Mouse (Mus musculus) neural tube, embryonic 13.5 days (tissue): ENCODE measurements at regions not wholly inside any gene's neighbourhood (a gene's known extent, or its start where the extent isn't known, plus 50 kb on each side); places are given as distances from the start of the nearest gene placed in this dataset.

Experiments used
- ATAC-seq: fragments of 200-750 bp; cut with Nextera tagmentation; 2 replicates; pipeline ENCODE4 v1.8.0; 2017; ENCODE audit warnings: low read depth, mild to moderate bottlenecking, moderate TSS enrichment, moderate library complexity
- H3K27ac ChIP-seq: fragments of 300-500 bp; sonication (generic); replicated peaks from 2 replicates; pipeline ENCODE4 v1.5.1; 2015; ENCODE audit warnings: moderate library complexity, mild to moderate bottlenecking, inconsistent platforms
- H3K27me3 ChIP-seq: fragments of 300-500 bp; sonication (generic); 2 replicates; pipeline ENCODE4 v1.6.1; 2015; ENCODE audit warnings: mild to moderate bottlenecking, inconsistent platforms
- H3K36me3 ChIP-seq: fragments of 300-500 bp; sonication (generic); 2 replicates; pipeline ENCODE4 v1.6.1; 2015; ENCODE audit warnings: mild to moderate bottlenecking, inconsistent platforms
- H3K4me1 ChIP-seq: fragments of 300-500 bp; sonication (generic); replicated peaks from 2 replicates; pipeline ENCODE4 v1.6.1; 2015; ENCODE audit warnings: inconsistent platforms
- H3K4me2 ChIP-seq: fragments of 300-500 bp; sonication (generic); 2 replicates; pipeline ENCODE4 v1.6.1; 2015; ENCODE audit warnings: inconsistent platforms, mild to moderate bottlenecking, moderate library complexity
- H3K4me3 ChIP-seq: fragments of 300-500 bp; sonication (generic); 2 replicates; pipeline ENCODE4 v1.5.1; 2015; ENCODE audit warnings: mild to moderate bottlenecking, inconsistent platforms
- H3K9ac ChIP-seq: fragments of 300-500 bp; sonication (generic); 2 replicates; pipeline ENCODE4 v1.6.1; 2015; ENCODE audit warnings: moderate library complexity, mild to moderate bottlenecking, inconsistent platforms
- H3K9me3 ChIP-seq: fragments of 300-500 bp; sonication (generic); 2 replicates; pipeline ENCODE4 v1.6.1; 2016; ENCODE audit warnings: inconsistent platforms
- WGBS: fragments of 180-500 bp; shearing (Covaris S2); methylation state at CpG from one replicate; pipeline ENCODE4 v1.1.7; 2015; 5-methylcytosine and 5-hydroxymethylcytosine counted together

DNA sequence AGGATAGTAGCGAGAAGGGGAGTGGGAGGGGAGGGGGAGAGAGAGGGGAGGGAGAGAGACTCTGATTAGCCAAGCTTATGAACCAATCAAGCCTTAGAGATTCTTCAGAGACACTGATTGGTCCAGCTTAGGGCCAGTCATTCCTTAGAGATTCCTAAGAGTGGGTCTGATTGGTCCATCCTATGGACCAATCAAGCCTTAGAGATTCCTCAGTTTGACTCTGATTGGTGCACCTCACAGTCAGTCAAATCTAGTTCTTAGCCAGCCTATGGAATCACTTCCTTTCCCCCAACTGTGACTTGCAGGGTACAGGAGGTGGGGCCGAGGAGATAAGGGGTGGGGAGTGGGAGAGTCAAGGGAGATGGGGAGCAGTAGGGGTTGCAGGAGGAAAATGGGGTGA, 152.8 kb downstream of the Suds3 start:
- no peak overlapping the region for H3K4me3 ChIP-seq
- no peaks in the 10 kb centered on the region for H3K36me3 ChIP-seq
- 83% methylated on average over 2 of the region's 2 CpGs for WGBS
- no peak overlapping the region for H3K4me2 ChIP-seq
- H3K9me3 ChIP-seq = peaks cover 5% of the 10 kb centered on the region; the same call in 1 of the 2 replicates
- H3K27me3 ChIP-seq = no peaks in the 10 kb centered on the region
- no peak overlapping the region for H3K9ac ChIP-seq
- no peak overlapping the region for H3K27ac ChIP-seq
- no peak for ATAC-seq
- H3K4me1 ChIP-seq = no peaks in the 10 kb centered on the region; the same call in 1 of the 2 replicates

DNA sequence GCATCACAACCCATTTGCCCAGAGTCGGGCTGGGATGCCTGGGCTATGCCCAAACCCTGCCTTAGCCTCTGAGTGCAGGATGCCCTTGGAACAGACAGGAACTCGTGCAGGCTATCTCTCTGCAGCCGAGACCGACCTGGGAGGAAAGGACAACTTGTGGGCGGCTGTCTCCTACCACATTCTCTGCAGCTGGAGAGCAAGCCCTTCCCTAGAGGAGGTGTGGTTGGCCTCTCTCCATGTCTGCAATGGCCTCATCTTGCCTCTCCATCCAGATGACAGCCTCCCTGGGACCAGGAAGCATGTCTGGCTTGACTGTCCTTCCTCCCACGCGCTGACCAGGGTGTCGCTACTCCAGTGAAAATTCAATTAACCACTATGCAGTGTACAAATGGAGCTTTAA, 155.9 kb downstream of the Suds3 start:
- 82% methylated on average over 8 of the region's 8 CpGs for WGBS
- Histone ChIP-seq H3K9me3 (peaks cover 5% of the 10 kb centered on the region; the same call in 1 of the 2 replicates), H3K36me3 (no peaks in the 10 kb centered on the region), H3K27me3 (no peaks in the 10 kb centered on the region), H3K4me1 (no peaks in the 10 kb centered on the region; the same call in 1 of the 2 replicates), H3K4me3 (no peak overlapping the region), H3K27ac (no peak overlapping the region), H3K9ac (no peak overlapping the region), H3K4me2 (no peak overlapping the region)
- ATAC-seq = no peak

GRCm38 (mm10) chr5:116958141-116958540, 157.8 kb downstream of the Suds3 start:
- Histone ChIP-seq H3K4me2 (no peak overlapping the region), H3K27me3 (no peaks in the 10 kb centered on the region), H3K4me3 (no peak overlapping the region), H3K27ac (no peak overlapping the region), H3K4me1 (no peaks in the 10 kb centered on the region; the same call in 1 of the 2 replicates), H3K9ac (no peak overlapping the region), H3K9me3 (peaks cover 5% of the 10 kb centered on the region; the same call in 1 of the 2 replicates), H3K36me3 (no peaks in the 10 kb centered on the region)
- WGBS = 84% methylated on average over 5 of the region's 5 CpGs
- no peak for ATAC-seq

- no peaks in the 10 kb centered on the region for H3K9me3 ChIP-seq
- no peak overlapping the region for H3K4me2 ChIP-seq
- H3K27ac ChIP-seq = no peak overlapping the region; the same call in 1 of the 2 replicates
- H3K27me3 ChIP-seq = no peaks in the 10 kb centered on the region
- ATAC-seq = peak; percentile 65
- H3K9ac ChIP-seq = no peak overlapping the region
- WGBS = 32% methylated on average over 13 of the region's 13 CpGs
- no peak overlapping the region for H3K4me3 ChIP-seq
- H3K36me3 ChIP-seq = no peaks in the 10 kb centered on the region
- no peaks in the 10 kb centered on the region; the same call in 1 of the 2 replicates for H3K4me1 ChIP-seq
Measured at GRCm38 (mm10) chr5:116956572-116956971, 159.3 kb downstream of the Suds3 start.

- no peak for ATAC-seq
- 8% methylated on average over 4 of the region's 4 CpGs for WGBS
Measured at GRCm38 (mm10) chr5:116950280-116950881, 165.5 kb downstream of the Suds3 start.

DNA sequence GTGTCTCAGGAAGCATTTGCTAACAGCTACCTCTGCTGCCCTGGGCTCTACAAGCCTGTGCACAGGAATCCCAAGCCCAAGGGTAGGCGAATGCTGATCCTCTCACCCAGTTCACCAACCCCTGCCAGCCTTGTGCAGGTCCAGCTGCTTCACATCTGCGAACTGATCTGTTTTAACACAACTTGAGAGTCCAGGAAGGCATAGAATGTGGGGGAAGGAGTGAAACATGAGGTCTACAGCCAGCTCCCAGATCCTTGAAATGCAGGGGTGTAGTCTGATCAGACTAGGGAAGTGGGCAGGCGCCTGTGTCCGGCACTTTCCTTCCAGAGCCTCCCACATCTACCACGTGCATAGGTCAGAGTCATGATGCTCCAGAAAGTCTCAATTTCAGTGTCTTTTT, 181.3 kb downstream of the Suds3 start:
- no peak for ATAC-seq
- Histone ChIP-seq H3K9ac (no peak overlapping the region), H3K9me3 (no peaks in the 10 kb centered on the region), H3K4me2 (no peak overlapping the region), H3K4me3 (no peak overlapping the region), H3K36me3 (no peaks in the 10 kb centered on the region), H3K27me3 (no peaks in the 10 kb centered on the region), H3K4me1 (no peaks in the 10 kb centered on the region), H3K27ac (no peak overlapping the region)
- 75% methylated on average over 5 of the region's 5 CpGs for WGBS

More at GRCm38 (mm10) chr5:116950280-116950881, 165.5 kb downstream of the Suds3 start:
- Histone ChIP-seq H3K4me2 (no peak overlapping the region), H3K4me1 (no peaks in the 10 kb centered on the region), H3K9me3 (no peaks in the 10 kb centered on the region), H3K27me3 (no peaks in the 10 kb centered on the region), H3K36me3 (no peaks in the 10 kb centered on the region), H3K9ac (no peak overlapping the region), H3K4me3 (no peak overlapping the region), H3K27ac (no peak overlapping the region)

DNA sequence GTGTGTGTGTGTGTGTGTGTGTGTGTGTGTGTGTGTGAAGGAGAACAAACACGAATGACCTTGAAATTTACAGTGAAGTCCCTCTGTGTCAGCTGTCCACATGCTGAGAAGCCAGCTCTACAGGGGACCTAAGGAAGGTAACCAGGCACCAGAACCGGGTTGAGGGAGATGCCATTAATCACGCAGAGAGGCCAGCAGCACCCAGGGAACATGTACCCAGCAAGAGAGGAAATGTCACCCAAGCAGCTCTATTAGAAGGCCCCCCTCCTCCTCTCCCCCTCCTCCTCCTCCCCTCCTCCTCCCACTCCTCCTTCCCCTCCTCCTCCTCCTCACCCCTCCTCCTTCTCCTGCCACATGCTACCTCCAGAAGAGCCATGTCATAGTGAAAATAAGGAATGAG, 181.8 kb downstream of the Suds3 start:
- ATAC-seq = no peak
- WGBS = 56% methylated on average over 3 of the region's 3 CpGs

GRCm38 (mm10) chr5:116933105-116933504, 182.8 kb downstream of the Suds3 start:
- no peaks in the 10 kb centered on the region for H3K4me1 ChIP-seq
- H3K9ac ChIP-seq = no peak overlapping the region
- no peaks in the 10 kb centered on the region for H3K9me3 ChIP-seq
- no peak overlapping the region for H3K27ac ChIP-seq
- H3K4me2 ChIP-seq = no peak overlapping the region
- no peaks in the 10 kb centered on the region for H3K36me3 ChIP-seq
- no peak overlapping the region for H3K4me3 ChIP-seq
- WGBS = 94% methylated on average over 5 of the region's 5 CpGs
- no peaks in the 10 kb centered on the region for H3K27me3 ChIP-seq
- no peak for ATAC-seq

More for the DNA sequence above, 181.8 kb downstream of the Suds3 start:
- H3K9ac ChIP-seq = no peak overlapping the region
- no peak overlapping the region for H3K27ac ChIP-seq
- H3K27me3 ChIP-seq = no peaks in the 10 kb centered on the region
- H3K4me3 ChIP-seq = no peak overlapping the region
- H3K9me3 ChIP-seq = no peaks in the 10 kb centered on the region
- H3K4me1 ChIP-seq = no peaks in the 10 kb centered on the region
- no peak overlapping the region for H3K4me2 ChIP-seq
- H3K36me3 ChIP-seq = no peaks in the 10 kb centered on the region

- Histone ChIP-seq H3K9me3 (no peaks in the 10 kb centered on the region), H3K4me3 (no peak overlapping the region), H3K27ac (no peak overlapping the region), H3K27me3 (no peaks in the 10 kb centered on the region), H3K36me3 (no peaks in the 10 kb centered on the region), H3K4me1 (peaks cover 10% of the 10 kb centered on the region), H3K4me2 (no peak overlapping the region), H3K9ac (no peak overlapping the region)
- WGBS = 68% methylated on average over 4 of the region's 4 CpGs
- ATAC-seq = no peak
Measured at GRCm38 (mm10) chr5:116923761-116924160, 192.2 kb downstream of the Suds3 start.

- ATAC-seq = no peak; the same call in 1 of the 2 replicates
- Histone ChIP-seq H3K27me3 (no peaks in the 10 kb centered on the region), H3K4me1 (peaks cover 10% of the 10 kb centered on the region), H3K36me3 (no peaks in the 10 kb centered on the region), H3K9me3 (no peaks in the 10 kb centered on the region), H3K9ac (no peak overlapping the region), H3K27ac (no peak overlapping the region), H3K4me2 (peak overlapping the region; percentile 28), H3K4me3 (no peak overlapping the region)
- 27% methylated on average over 17 of the region's 17 CpGs for WGBS
Measured at GRCm38 (mm10) chr5:116922059-116922671, 193.7 kb downstream of the Suds3 start.

DNA sequence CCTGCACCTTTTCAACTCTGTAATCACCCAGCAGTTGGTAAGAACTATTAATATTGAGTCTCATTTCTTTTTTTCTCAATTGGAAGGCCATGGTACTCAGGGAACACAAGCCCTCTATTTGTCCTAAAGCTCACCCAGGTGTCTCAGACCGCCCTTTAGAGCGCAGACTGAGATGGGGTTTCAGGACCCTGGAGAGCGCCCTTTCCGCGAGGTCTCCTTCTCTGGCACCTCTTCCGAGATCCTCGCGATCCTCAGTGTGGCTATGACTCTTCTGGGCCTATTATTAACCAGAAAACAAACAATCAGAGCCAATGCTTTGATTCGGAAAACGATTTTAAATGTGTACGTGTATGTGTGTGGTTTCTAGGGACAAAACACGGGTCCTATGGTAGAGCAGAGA, 201.0 kb downstream of the Suds3 start:
- Histone ChIP-seq H3K4me1 (no peaks in the 10 kb centered on the region), H3K27me3 (peaks cover 5% of the 10 kb centered on the region; the same call in 1 of the 2 replicates), H3K9ac (no peak overlapping the region), H3K4me3 (no peak overlapping the region), H3K4me2 (no peak overlapping the region), H3K36me3 (no peaks in the 10 kb centered on the region), H3K9me3 (no peaks in the 10 kb centered on the region), H3K27ac (no peak overlapping the region)
- no peak for ATAC-seq
- WGBS = 40% methylated on average over 12 of the region's 12 CpGs

- Histone ChIP-seq H3K36me3 (no peaks in the 10 kb centered on the region), H3K4me3 (no peak overlapping the region), H3K9me3 (0 out of 2 replicates have a peak, but pooled peaks cover 4% of the 10 kb centered on the region), H3K9ac (no peak overlapping the region), H3K27me3 (no peaks in the 10 kb centered on the region), H3K4me2 (no peak overlapping the region), H3K4me1 (no peaks in the 10 kb centered on the region), H3K27ac (no peak overlapping the region)
- no peak for ATAC-seq
- WGBS = 90% methylated on average over 5 of the region's 5 CpGs
Measured at GRCm38 (mm10) chr5:116900846-116901245, 215.1 kb downstream of the Suds3 start.
